Mouse (Mus musculus): ENCODE results near the gene Il1rapl1.

- TF ChIP-seq MAZ (IDR thresholded peaks at IDR 0.05; ENCODE audit: low read depth, low read length) (no peak), GABPA (IDR thresholded peaks at IDR 0.05; ENCODE audit: insufficient replicate concordance, low read depth, low read length) (no peak), ZC3H11A (IDR thresholded peaks at IDR 0.05; ENCODE audit: low read depth, low read length) (no peak)
These were observed 42.6 kb upstream of the Il1rapl1 start for GRCm38 (mm10) chrX:88158037-88158436.

Measured in CH12.LX (cell line).